Mouse (Mus musculus) 416B (cell line): ENCODE data around the gene Ntrk1.

Experiments used
- DNase-seq: peaks from one replicate; pipeline ENCODE4 v3.0.0; 2011; ENCODE audit warnings: low read depth

The Ntrk1 gene

GRCm38 (mm10) chr3:87752567-87752966 is 42.4 kb downstream of the Ntrk1 start:
- DNase-seq: no peak

GRCm38 (mm10) chr3:87749977-87750376 is 45.0 kb downstream of the Ntrk1 start:
- DNase-seq: no peak

GRCm38 (mm10) chr3:87749036-87749435 is 45.9 kb downstream of the Ntrk1 start:
- DNase-seq: peak; percentile 81

GRCm38 (mm10) chr3:87748431-87748830 is 46.5 kb downstream of the Ntrk1 start, which contains the start of gene Lrrc71:
Lrrc71 (minus strand) TSS chr3:87748625.
- no peak for DNase-seq

GRCm38 (mm10) chr3:87745036-87745659 is 49.8 kb downstream of the Ntrk1 start:
- DNase-seq: no peak

GRCm38 (mm10) chr3:87743927-87744326 is 51.0 kb downstream of the Ntrk1 start:
- DNase-seq: peak; percentile 89

- peak; percentile 83 for DNase-seq
Observed at GRCm38 (mm10) chr3:87742735-87743134, 52.2 kb downstream of the Ntrk1 start.

GRCm38 (mm10) chr3:87742013-87742412 is 52.9 kb downstream of the Ntrk1 start:
- no peak for DNase-seq

GRCm38 (mm10) chr3:87738906-87739305 is 56.1 kb downstream of the Ntrk1 start:
- no peak for DNase-seq

- no peak for DNase-seq
Observed at GRCm38 (mm10) chr3:87735335-87735734, 59.6 kb downstream of the Ntrk1 start.

- DNase-seq: no peak
Observed at GRCm38 (mm10) chr3:87733984-87734761, 60.8 kb downstream of the Ntrk1 start.

- DNase-seq: no peak
Observed at GRCm38 (mm10) chr3:87733098-87733497, 61.9 kb downstream of the Ntrk1 start.

GRCm38 (mm10) chr3:87728696-87729095 is 66.3 kb downstream of the Ntrk1 start:
- DNase-seq: no peak
